In the genomic region with DNA sequence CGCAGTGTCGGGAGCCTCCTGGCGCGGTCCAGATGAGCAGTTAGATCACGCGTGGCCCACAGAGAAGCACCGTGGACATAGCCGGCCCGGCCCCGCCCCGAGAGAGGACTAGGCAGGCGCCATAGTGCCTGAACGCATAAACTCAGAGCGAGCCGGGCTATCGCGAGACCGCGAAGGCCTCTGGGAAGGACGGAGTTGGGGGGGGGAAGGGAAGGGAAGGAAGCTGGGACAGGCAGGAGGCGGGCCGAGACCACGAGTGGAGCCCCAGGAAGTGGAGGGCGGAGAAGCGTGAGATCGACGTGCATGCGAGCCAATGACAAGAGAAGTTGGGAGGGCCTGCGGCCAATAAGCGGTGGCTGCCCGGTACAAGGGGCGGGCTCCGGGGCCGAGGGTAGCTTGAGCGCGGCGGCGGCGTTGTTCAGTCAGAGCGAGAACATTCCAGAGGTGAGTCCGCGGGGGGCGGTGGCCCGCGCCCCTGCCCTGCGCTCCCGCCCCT, we compare ENCODE assay signal across 8 mouse cellular contexts. TPM values are rescaled to one million over a fixed set of nuclear protein-coding genes. Genes with fewer than 3 reads are reported as not detected.
DNase-seq lines count a peak whose midpoint lies in the region; ATAC-seq lines count a peak whose summit lies in the region.

Eif5 (plus strand) TSS at position 221 of the 496 bp plus-strand sequence.

- peaks cover 5 to 38% of the 10 kb centered on the region in 2 experiments; a peak in 3 of 4 replicates for H3K4me1 ChIP-seq in heart, embryonic 14.5 days (ENCODE audit: control insufficient read depth in 2 of 2, insufficient read depth in 2 of 2, low read length in 2 of 2)
- H3K4me1 ChIP-seq in liver, embryonic 13.5 days (replicated peaks) = peaks cover 62% of the 10 kb centered on the region
- H3K4me1 ChIP-seq in stomach, embryonic 16.5 days (ENCODE audit: control insufficient read depth, insufficient read depth, low read length) = peaks cover 26% of the 10 kb centered on the region

- H3K36me3 ChIP-seq in heart, embryonic 14.5 days (ENCODE audit: control insufficient read depth, insufficient read depth, low read length) = peaks cover 38% of the 10 kb centered on the region
- peaks cover 41% of the 10 kb centered on the region for H3K36me3 ChIP-seq in liver, embryonic 13.5 days
- H3K36me3 ChIP-seq in stomach, embryonic 16.5 days (ENCODE audit: control insufficient read depth, insufficient read depth, low read length) = peaks cover 20% of the 10 kb centered on the region

- ATAC-seq in CD4-positive, CD25-positive, alpha-beta regulatory T cell, adult 4 months = peak; percentile 96
- peak; percentile 98 for ATAC-seq in heart, embryonic 14.5 days (ENCODE audit: insufficient number of reproducible peaks, insufficient read depth, low FRiP score, low read depth)
- ATAC-seq in liver, embryonic 13.5 days (ENCODE audit: low read depth) = peak; percentile 93
- ATAC-seq in stomach, embryonic 16.5 days (ENCODE audit: insufficient read depth, low FRiP score) = peak; percentile 97

- H3K27ac ChIP-seq in heart, embryonic 14.5 days (replicated peaks in 1 of 2; ENCODE audit: control insufficient read depth in 1 of 2, insufficient read depth in 1 of 2, low read depth in 2 of 2, low read length in 2 of 2) = peak within 1 kb of the TSS; percentile 96 to 99
- peak within 1 kb of the TSS; percentile 97 for H3K27ac ChIP-seq in liver, embryonic 13.5 days
- peak within 1 kb of the TSS; percentile 97 for H3K27ac ChIP-seq in stomach, embryonic 16.5 days (ENCODE audit: low read length)

- H3K27me3 ChIP-seq in heart, embryonic 14.5 days (ENCODE audit: control insufficient read depth, insufficient read depth, low read length) = no peaks in the 10 kb centered on the region
- peaks cover 17% of the 10 kb centered on the region for H3K27me3 ChIP-seq in liver, embryonic 13.5 days
- no peaks in the 10 kb centered on the region for H3K27me3 ChIP-seq in stomach, embryonic 16.5 days (ENCODE audit: control insufficient read depth, insufficient read depth, low read length)

- peak within 1 kb of the TSS; percentile 99 for H3K9ac ChIP-seq in heart, embryonic 14.5 days (ENCODE audit: low read length)
- H3K9ac ChIP-seq in liver, embryonic 13.5 days = peak within 1 kb of the TSS; percentile 97
- H3K9ac ChIP-seq in stomach, embryonic 16.5 days (ENCODE audit: low read length) = peak within 1 kb of the TSS; percentile 98

- H3K4me3 ChIP-seq in heart, embryonic 14.5 days (ENCODE audit: control insufficient read depth in 1 of 2, insufficient read depth in 1 of 2, low read depth in 1 of 2, low read length in 2 of 2) = peak within 1 kb of the TSS; percentile 90 to 97
- H3K4me3 ChIP-seq in liver, embryonic 13.5 days (replicated peaks) = peak within 1 kb of the TSS; percentile 96
- peak within 1 kb of the TSS; percentile 84 for H3K4me3 ChIP-seq in stomach, embryonic 16.5 days (replicated peaks; ENCODE audit: low read length)

- H3K4me2 ChIP-seq in heart, embryonic 14.5 days (ENCODE audit: low read length) = peak within 1 kb of the TSS; percentile 83
- peak within 1 kb of the TSS; percentile 84 for H3K4me2 ChIP-seq in liver, embryonic 13.5 days
- peak within 1 kb of the TSS; percentile 69 for H3K4me2 ChIP-seq in stomach, embryonic 16.5 days (ENCODE audit: low read depth, low read length)

- DNase-seq in c-Kit-negative CD71-positive TER-119-positive erythroid progenitor cells, embryonic 14.5 days (ENCODE audit: low read depth, low spot score) = peak; percentile 97
- peak; percentile 97 for DNase-seq in fibroblast of lung, adult 2 months (ENCODE audit: low read depth)
- peak; percentile 100 for DNase-seq in kidney, postnatal 14 days
- DNase-seq in liver, embryonic 13.5 days = peak; percentile 99
- DNase-seq in neural tube, embryonic 10.5 days (ENCODE audit: extremely low spot score, low spot score) = peak; percentile 99

- 0% methylated on average over 31 of the region's 47 CpGs for WGBS in heart, embryonic 14.5 days
- WGBS in liver, embryonic 13.5 days (ENCODE audit: insufficient replicate concordance) = under 1% methylated on average over 46 of the region's 47 CpGs
- under 1% methylated on average over 47 of the region's 47 CpGs for WGBS in stomach, embryonic 16.5 days

- H3K9me3 ChIP-seq in heart, embryonic 14.5 days (ENCODE audit: control insufficient read depth, low read length) = no peaks in the 10 kb centered on the region
- H3K9me3 ChIP-seq in liver, embryonic 13.5 days (replicated peaks) = no peaks in the 10 kb centered on the region
- no peaks in the 10 kb centered on the region for H3K9me3 ChIP-seq in stomach, embryonic 16.5 days (replicated peaks; ENCODE audit: control insufficient read depth, low read length)

RNA-seq across cellular contexts. Expression of gene Eif5, which starts in this region (rescaled TPM):
- polyA plus RNA-seq in CD4-positive, CD25-positive, alpha-beta regulatory T cell, adult 4 months (2017; shearing (Covaris generic)) = 100 to 1,000 TPM in 1 of 2 experiments, 10 to 100 TPM in 1; 76.9 to 116 TPM
- polyA plus RNA-seq in heart, embryonic 14.5 days (2014; fragmentation: Nextera tagmentation; extraction: Ambion mirVana) = 364 and 377 TPM in 2 replicates
- 677 and 738 TPM in 2 replicates for polyA plus RNA-seq in liver, embryonic 13.5 days (2015; fragmentation: Nextera tagmentation; extraction: Ambion mirVana)
- 402 and 438 TPM in 2 replicates for polyA plus RNA-seq in stomach, embryonic 16.5 days (2015; fragmentation: Nextera tagmentation; extraction: Ambion mirVana)

Comparison
In these comparisons a context has a peak if more than half of its experiments do, and no peak if none do; other contexts are left out.
1. Peak in every context shown above with its lines: DNase-seq, ATAC-seq, H3K4me3 ChIP-seq and H3K27ac ChIP-seq.